Mouse (Mus musculus): ENCODE results near the gene Trip4. TPM values are rescaled to one million over a fixed set of nuclear protein-coding genes. Genes with fewer than 3 reads are reported as not detected.
A peak's percentile ranks its signal among the peaks of the same experiment; 100 is the strongest.

Gene Trip4
- 20.4 and 24.7 TPM in 2 replicates for polyA plus RNA-seq (2015; fragmentation: Nextera tagmentation; extraction: Ambion mirVana)

DNA sequence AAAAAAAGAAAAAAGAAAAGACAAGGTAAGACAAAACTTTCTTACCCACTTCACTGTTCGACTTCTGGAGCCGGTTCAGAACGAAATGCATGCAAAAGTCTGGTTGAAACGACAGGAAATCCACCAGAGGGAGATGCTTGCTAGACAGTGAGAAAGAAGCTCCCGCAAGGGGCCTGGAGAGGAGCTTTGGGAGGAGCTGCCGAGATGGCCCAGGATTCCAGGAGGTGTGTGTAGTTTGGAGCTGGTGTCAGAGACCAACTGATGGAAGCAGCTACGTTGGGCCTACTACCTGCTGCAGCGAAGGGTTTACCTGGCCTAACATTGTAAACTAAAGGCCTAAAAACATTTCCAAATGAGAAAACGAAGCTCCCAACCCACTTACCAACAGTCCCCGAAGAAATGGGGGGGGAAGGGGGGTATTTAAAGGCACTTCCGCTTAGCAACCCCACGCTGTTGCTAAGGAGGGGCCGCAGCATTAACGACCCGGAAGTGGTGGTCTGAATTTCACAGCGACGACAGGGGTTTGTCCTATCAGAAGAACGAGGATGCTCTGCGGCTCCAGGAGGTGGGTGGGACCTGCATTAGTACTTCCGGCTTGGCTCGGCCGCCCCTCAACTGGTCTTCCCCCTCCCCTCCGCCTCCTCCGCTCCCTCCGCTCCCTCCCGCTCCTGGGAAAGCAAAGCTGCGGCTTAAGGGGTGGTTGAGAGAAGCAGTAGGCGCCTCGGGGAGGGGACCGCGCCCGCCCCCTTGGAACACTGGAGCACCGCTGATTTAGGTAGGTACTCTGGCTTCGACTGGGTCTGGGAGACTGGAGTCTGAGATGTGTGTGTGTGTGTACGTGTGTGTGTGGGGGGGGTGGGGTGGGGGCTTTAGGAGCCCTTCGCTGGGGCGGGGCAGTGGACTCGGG, at the start of gene Trip4, which contains the start of gene Csnk1g1:
Trip4 (minus strand) TSS at position 401 of the 907 bp plus-strand sequence.
Csnk1g1 (plus strand) TSS at position 531 of the 907 bp plus-strand sequence.
- Histone ChIP-seq H3K27ac (peak within 1 kb of the TSS; percentile 91), H3K9me3 (replicated peaks; ENCODE audit: low read length) (no peaks in the 10 kb centered on the region), H3K4me1 (replicated peaks; ENCODE audit: insufficient read depth, low read length) (no peaks in the 10 kb centered on the region), H3K9ac (ENCODE audit: low read depth, low read length) (peak within 1 kb of the TSS; percentile 81), H3K4me3 (replicated peaks; ENCODE audit: low read depth, low read length) (peak within 1 kb of the TSS; percentile 86), H3K27me3 (ENCODE audit: insufficient read depth, low read length) (no peaks in the 10 kb centered on the region), H3K4me2 (ENCODE audit: low read length) (peak within 1 kb of the TSS; percentile 86), H3K36me3 (ENCODE audit: insufficient read depth, low read length) (no peaks in the 10 kb centered on the region)
- peak; percentile 68 for TF ChIP-seq CTCF (IDR thresholded peaks at IDR 0.05; ENCODE audit: low read depth)
- peak; percentile 98 for ATAC-seq (replicated peaks; ENCODE audit: low FRiP score, low read depth)
- under 1% methylated on average over 38 of the region's 38 CpGs for WGBS
- peak; percentile 100 for DNase-seq (ENCODE audit: low spot score)

DNA sequence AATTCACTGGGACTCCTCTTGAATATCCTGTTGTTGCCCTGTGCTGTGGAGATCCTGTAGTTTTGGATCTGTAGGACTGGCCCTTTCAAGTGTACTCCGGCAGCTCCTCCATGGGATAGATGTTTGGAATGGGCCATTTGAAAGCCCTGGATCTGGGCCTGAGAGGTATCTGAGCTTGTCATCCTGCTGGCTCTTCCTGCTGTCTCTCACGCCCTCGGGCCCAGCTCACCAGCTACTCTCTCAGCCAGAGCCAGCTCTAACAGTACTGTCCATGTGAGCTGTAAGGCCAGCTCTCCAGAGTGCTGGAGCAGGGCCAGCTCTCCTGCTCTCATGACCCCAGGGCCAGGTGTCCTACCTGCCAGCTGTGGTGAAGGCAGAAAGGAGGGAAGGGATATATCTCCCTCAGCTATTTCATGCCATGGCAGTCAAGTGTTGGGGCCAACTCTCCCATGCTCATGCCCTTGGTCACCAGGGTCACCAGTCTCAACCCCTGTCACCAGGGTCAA, 42.5 kb upstream of the Trip4 start:
- ATAC-seq (replicated peaks; ENCODE audit: low FRiP score, low read depth) (no peak), DNase-seq (ENCODE audit: low spot score) (no peak)
- Histone ChIP-seq H3K4me3 (replicated peaks; ENCODE audit: low read depth, low read length) (no peak overlapping the region), H3K36me3 (ENCODE audit: insufficient read depth, low read length) (no peaks in the 10 kb centered on the region), H3K27me3 (ENCODE audit: insufficient read depth, low read length) (no peaks in the 10 kb centered on the region), H3K9me3 (replicated peaks; ENCODE audit: low read length) (no peaks in the 10 kb centered on the region), H3K27ac (no peak overlapping the region), H3K9ac (ENCODE audit: low read depth, low read length) (no peak overlapping the region), H3K4me2 (ENCODE audit: low read length) (no peak overlapping the region), H3K4me1 (replicated peaks; ENCODE audit: insufficient read depth, low read length) (no peaks in the 10 kb centered on the region)
- 81% methylated on average over 3 of the region's 3 CpGs for WGBS
- TF ChIP-seq CTCF (IDR thresholded peaks at IDR 0.05; ENCODE audit: low read depth) = no peak

DNA sequence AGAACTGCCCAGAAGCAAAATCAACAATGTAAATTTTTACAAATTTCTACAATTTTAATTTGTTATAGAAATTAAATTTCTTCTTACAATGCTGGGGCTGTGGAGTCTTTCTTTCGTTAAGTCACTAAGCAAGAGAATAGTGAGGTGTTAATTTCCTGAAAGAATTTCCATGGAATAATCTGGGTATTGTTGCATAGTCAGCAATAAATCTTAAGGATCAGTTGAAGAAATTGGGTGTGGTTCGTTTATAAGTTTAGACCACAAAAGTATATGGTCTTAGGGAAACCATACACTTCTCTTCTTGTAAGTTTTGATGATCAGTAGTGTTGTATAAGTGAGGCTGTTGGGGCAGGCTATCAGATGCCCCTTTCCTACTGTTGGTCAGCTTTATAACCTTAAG, 29.0 kb upstream of the Trip4 start:
- Histone ChIP-seq H3K27ac (no peak overlapping the region), H3K4me3 (replicated peaks; ENCODE audit: low read depth, low read length) (no peak overlapping the region), H3K4me1 (replicated peaks; ENCODE audit: insufficient read depth, low read length) (no peaks in the 10 kb centered on the region), H3K36me3 (ENCODE audit: insufficient read depth, low read length) (no peaks in the 10 kb centered on the region), H3K9ac (ENCODE audit: low read depth, low read length) (no peak overlapping the region), H3K9me3 (replicated peaks; ENCODE audit: low read length) (no peaks in the 10 kb centered on the region), H3K27me3 (ENCODE audit: insufficient read depth, low read length) (no peaks in the 10 kb centered on the region), H3K4me2 (ENCODE audit: low read length) (no peak overlapping the region)
- DNase-seq (ENCODE audit: low spot score) = no peak
- no peak for TF ChIP-seq CTCF (IDR thresholded peaks at IDR 0.05; ENCODE audit: low read depth)
- 88% methylated on average over 2 of the region's 2 CpGs for WGBS
- ATAC-seq (replicated peaks; ENCODE audit: low FRiP score, low read depth) = no peak

DNA sequence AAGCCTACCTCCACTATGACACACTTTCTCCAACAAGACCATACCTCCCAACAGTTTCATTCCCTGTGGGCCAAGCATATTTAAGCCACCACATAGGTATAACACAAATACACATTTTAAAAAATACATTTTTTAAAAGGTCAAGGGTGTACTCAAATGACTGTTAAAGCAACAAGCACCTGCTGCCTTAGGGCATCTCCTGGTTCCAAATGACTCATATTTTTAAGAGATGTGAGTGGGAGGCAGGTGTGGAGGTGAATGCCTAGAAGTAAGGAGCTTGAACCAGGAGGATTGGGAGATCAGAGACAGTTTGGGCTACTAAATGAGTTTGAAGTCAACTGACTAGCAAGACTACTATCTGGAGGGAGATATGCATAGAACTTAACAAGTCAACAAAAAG, 21.2 kb upstream of the Trip4 start:
- no peaks in the 10 kb centered on the region for H3K36me3 ChIP-seq (ENCODE audit: insufficient read depth, low read length)
- ATAC-seq (replicated peaks; ENCODE audit: low FRiP score, low read depth) = no peak
- no peaks in the 10 kb centered on the region for H3K27me3 ChIP-seq (ENCODE audit: insufficient read depth, low read length)
- no peak overlapping the region for H3K9ac ChIP-seq (ENCODE audit: low read depth, low read length)
- no peak for TF ChIP-seq CTCF (IDR thresholded peaks at IDR 0.05; ENCODE audit: low read depth)
- 0 out of 2 replicates have a peak, but pooled peaks cover 3% of the 10 kb centered on the region for H3K4me1 ChIP-seq (replicated peaks; ENCODE audit: insufficient read depth, low read length)
- H3K9me3 ChIP-seq (replicated peaks; ENCODE audit: low read length) = no peaks in the 10 kb centered on the region
- no peak overlapping the region for H3K27ac ChIP-seq
- no peak overlapping the region for H3K4me3 ChIP-seq (replicated peaks; ENCODE audit: low read depth, low read length)
- H3K4me2 ChIP-seq (ENCODE audit: low read length) = no peak overlapping the region
- DNase-seq (ENCODE audit: low spot score) = no peak

DNA sequence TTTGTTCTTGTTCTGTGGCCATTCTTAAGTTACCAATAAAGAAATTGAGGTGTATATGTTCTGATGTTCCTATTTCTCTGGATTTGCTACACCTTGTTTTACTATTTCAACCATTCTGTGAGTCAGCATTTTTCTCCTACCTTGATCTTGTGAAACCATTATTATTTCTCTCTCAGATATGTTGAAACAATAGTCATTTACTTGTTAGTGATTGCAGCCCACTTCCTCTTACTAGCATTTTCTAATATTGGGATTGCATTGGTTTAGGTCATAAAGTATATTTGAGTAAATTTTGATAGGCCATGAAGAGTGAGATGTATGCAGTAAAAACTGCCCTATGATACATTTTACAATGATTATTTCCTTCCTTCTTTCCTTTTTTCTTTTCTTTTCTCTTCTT, 19.9 kb upstream of the Trip4 start:
- DNase-seq (ENCODE audit: low spot score) (no peak), ATAC-seq (replicated peaks; ENCODE audit: low FRiP score, low read depth) (no peak)
- Histone ChIP-seq H3K9me3 (replicated peaks; ENCODE audit: low read length) (no peaks in the 10 kb centered on the region), H3K36me3 (ENCODE audit: insufficient read depth, low read length) (no peaks in the 10 kb centered on the region), H3K4me2 (ENCODE audit: low read length) (no peak overlapping the region), H3K4me3 (replicated peaks; ENCODE audit: low read depth, low read length) (no peak overlapping the region), H3K27me3 (ENCODE audit: insufficient read depth, low read length) (no peaks in the 10 kb centered on the region), H3K27ac (no peak overlapping the region), H3K9ac (ENCODE audit: low read depth, low read length) (no peak overlapping the region), H3K4me1 (replicated peaks; ENCODE audit: insufficient read depth, low read length) (0 out of 2 replicates have a peak, but pooled peaks cover 3% of the 10 kb centered on the region)
- TF ChIP-seq CTCF (IDR thresholded peaks at IDR 0.05; ENCODE audit: low read depth) = no peak

DNA sequence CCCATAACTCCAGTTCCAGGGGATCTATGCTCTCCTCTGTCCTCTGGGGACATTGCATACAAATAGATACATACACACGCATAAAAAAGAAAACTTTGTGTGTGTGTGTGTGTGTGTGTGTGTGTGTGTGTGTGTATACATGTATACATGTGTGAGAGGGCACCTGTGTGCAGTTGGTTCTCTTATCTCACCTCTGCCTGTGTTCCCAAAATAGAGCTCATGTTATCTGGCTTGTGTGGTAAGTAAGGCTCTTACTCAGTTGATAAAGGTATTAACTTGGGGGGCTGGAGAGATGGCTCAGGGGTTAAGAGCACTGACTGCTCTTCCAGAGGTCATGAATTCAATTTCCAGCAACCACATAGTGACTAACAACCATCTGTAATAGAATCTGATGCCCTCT, 8.4 kb upstream of the Trip4 start:
- no peak overlapping the region for H3K27ac ChIP-seq
- no peak for TF ChIP-seq CTCF (IDR thresholded peaks at IDR 0.05; ENCODE audit: low read depth)
- no peaks in the 10 kb centered on the region for H3K9me3 ChIP-seq (replicated peaks; ENCODE audit: low read length)
- no peak overlapping the region for H3K4me3 ChIP-seq (replicated peaks; ENCODE audit: low read depth, low read length)
- no peaks in the 10 kb centered on the region for H3K27me3 ChIP-seq (ENCODE audit: insufficient read depth, low read length)
- 91% methylated on average over 1 of the region's 1 CpGs for WGBS
- no peak overlapping the region for H3K9ac ChIP-seq (ENCODE audit: low read depth, low read length)
- DNase-seq (ENCODE audit: low spot score) = no peak
- no peak overlapping the region for H3K4me2 ChIP-seq (ENCODE audit: low read length)
- H3K4me1 ChIP-seq (replicated peaks; ENCODE audit: insufficient read depth, low read length) = no peaks in the 10 kb centered on the region
- H3K36me3 ChIP-seq (ENCODE audit: insufficient read depth, low read length) = no peaks in the 10 kb centered on the region
- no peak for ATAC-seq (replicated peaks; ENCODE audit: low FRiP score, low read depth)
